Mouse (Mus musculus) adrenal gland, adult 18-20 months (tissue): Measurements from ENCODE around the gene Mfsd2a. TPM values are rescaled to one million over a fixed set of nuclear protein-coding genes. Genes with fewer than 3 reads are reported as not detected.

Source experiments
- DNase-seq, 2 experiments: peaks; one replicate each; pipeline ENCODE4 v3.0.0; 2021 to 2022; ENCODE audit warnings: low spot score in 2 of 2
- total RNA-seq, 2 experiments: library from RNA; stranded (reverse); gene quantifications; 1 replicate in 1 of 2; 2 replicates in 1 of 2; pipeline ENCODE4 v1.2.3; 2021

The Mfsd2a gene
- total RNA-seq, 2 experiments from 2014 or later = 17.3 to 27.3 TPM

- no peak for DNase-seq
Measured at GRCm38 (mm10) chr4:122937489-122937888, 23.5 kb downstream of the Mfsd2a start.

DNA sequence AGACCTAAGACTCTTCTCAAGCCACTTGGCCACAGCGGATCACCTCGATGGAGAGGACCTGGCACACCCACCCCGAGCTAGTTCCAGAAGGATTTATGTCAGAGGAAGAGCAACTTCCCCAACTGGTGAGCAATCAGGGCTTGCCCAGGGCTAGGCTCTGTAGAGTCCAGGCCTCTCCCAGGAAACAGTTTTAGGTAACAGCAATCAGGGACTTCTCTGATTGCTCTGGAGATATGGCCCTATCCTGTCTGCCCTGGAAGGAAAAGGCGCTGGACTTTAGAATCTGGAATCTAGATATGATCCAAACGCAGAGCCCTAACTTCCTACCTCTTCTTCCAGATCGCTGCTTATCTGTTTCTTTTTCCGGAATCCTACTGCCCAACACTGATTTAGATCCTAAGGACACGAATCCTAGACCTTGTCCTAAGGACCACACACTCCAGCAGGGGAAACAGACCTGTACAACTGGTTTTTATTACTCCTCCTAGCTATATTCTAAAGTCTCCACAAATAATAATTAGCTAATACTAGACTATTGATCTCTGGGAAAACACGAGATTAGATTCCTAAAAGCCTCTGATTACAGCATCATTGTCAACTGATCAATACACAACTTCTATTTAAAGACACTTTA, 25.4 kb downstream of the Mfsd2a start:
- DNase-seq = no peak

DNA sequence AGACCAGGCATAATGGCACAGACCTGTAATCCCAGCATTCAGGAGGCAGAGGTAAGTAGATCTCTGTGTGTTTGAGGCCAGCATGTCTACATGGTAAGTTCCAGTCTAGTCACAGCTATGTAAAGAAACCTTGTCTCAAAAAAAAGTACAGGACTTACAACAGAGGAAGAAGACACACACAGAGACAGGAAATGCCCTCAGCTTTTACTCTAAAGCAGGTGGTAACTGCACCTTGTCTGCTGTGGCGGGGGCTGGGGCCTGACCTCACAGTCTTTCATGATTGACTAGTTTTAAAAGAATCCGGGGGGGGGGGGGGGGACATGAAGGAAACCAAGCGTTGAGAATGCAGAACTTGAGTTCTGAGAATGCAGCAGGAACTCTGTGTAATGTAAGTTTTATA, 27.1 kb downstream of the Mfsd2a start:
- no peak for DNase-seq

DNA sequence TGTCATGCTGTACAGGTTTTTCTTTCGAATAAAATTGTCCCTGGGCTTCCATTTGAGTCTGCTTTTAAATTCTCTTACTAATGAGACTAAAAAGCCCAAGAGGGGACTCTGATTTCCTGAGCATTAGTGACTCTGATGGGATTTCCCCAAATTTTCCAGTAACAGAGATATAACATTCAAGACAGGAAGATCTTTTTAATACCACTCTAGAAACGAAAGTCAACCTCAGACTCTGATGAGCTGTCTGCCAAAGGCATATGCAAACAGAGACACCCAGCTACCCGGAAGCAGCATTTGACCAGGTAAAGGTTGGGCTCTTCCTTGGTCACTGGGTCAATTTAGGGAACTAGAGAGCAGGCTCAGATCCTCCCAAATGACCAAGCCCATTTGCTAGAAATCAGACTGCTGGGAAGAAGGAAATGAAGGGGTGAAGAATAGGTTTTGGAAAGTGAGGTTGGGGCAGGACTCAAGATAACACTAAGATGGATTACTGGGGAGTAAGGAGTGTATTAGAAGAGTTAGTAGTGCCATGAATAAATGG, 27.9 kb downstream of the Mfsd2a start:
- no peak for DNase-seq

DNA sequence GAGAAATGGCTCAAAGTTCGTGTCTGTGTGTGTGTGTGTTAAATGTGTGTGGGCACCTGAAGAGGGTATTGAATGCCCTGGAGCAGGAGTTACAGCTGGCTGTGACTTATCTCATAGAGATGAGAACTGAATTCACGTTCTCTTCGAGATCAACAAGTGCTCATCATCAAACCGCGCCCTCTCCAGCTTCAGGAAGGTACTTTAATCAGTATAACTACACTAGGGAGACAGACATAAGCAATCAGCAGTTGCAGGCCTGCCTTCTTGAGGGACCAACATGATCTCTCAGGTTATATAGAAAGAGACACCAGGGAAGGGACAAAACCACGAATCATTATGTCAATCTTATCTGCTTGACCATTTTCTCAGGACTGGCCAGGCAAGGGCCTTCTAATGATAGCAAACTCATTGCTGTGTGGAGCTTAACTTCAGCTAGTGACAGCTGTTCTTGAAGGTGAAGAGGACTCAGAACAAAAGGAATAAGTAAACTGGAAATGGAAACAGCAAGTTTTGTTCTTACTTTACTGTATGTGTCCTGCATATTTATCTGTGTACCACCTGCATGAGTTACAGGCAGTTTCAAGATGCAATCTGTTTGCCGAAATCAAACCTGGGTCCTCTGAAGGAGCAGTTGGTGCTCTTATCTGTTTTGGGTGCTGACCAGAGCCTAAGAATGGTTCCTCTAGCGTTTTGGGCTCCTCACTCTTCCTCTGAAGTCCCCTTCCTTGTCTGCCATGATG, 28.6 kb downstream of the Mfsd2a start:
- DNase-seq = no peak

- no peak for DNase-seq
Measured at GRCm38 (mm10) chr4:122930939-122931590, 29.9 kb downstream of the Mfsd2a start.

DNA sequence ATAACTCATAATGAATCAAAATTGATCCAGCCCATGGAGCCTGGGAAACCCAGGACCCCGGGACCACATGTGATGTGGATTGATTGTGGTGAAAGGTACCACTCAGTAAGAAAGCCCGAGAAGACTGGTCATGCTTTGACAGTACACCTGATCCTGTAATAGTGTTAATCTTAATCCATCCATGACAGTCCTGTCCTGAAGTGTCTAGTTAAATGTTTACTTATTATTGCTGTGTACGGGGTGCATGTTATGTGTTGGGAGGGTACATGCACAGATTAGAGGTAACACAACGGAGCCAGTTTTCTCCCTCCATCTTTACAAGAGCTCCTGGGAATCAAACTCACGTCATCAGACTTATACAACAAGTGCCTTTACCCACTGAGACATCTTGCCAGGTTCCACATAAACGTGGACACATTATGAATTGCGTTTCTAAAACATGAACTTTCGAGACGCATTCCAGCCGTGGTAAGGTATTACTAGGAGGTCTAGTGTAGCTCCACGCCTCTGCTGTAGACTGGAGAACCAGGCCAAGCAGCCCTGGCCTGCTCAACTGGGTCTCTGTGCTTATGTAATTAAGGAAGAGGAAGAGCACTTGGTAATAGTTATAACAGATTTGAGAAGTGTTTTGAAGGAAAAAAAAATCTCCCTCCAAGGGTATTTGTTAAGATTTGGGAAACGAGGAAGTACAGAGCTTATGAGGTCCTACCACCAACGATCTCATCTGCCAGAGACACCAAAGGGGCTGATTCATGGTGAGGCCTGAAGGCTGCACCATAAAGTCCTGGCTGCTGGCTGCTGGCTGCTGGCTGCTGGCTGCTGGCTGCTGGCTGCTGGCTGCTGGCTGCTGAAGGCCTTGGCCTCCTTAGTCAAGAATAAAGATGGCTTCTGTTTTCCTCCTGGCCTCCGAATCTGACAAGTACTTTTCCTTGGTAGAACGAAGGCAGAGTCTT, 37.3 kb downstream of the Mfsd2a start:
- peak in 1 of 2 experiments; percentile 4 for DNase-seq

DNA sequence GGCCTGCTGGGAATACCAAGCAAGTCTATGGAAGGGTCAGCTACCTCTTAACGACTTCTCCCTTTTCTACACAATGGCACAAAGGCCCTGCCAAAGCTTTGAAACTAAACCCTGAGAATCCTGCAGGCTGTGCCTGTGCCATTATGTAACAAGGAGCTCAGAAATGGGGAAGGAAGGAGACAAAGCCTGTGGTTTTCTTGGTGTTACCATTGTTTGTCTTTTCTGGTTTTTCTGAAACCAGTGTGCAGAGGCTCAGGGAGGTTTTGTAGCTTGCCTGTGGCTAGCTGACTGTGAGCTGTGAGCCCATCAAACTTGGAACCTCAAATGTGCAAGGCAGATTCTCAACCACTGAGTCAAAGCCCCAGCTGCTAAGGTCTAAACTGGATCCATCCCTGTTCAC, 38.1 kb downstream of the Mfsd2a start:
- DNase-seq = no peak

GRCm38 (mm10) chr4:122915985-122916384, 45.0 kb downstream of the Mfsd2a start:
- no peak for DNase-seq

DNA sequence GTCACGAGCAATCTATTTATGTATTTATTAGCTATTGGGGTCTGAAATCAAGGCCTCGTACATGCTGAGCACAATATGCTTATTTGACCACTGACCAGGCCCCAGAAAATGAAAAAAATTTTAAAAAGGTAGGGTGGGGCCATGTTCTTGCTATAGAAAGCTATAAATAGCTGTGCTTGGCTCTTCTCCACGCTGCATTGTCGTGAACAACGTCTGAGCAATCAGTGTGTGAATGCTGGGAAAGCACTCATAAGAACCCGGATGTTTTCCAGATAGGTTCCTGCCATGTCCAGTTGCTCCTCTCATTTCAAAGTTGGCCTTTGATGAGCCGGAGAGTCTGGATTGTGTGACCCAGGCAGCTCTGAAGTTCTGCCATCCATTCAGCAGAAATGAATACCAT, 46.8 kb downstream of the Mfsd2a start:
- DNase-seq = no peak

DNA sequence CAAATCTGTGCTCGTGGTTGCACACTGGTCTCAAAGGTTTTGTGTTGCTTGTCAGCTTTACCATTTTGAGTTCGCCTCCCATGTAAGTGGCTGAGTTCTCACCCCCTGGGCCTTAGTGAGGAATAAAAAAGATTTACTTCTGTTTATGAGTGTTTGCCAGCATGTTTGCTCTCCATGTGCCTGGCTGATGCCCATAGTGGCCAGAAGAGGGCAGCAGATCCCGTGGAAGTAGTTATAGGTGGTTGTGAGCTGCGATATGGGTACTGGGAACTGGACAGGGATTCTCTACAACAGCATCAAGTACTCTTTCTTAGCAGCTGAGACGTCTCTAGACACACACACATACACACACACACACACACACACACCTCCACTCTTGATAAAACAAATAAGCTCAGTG, 48.4 kb downstream of the Mfsd2a start:
- DNase-seq = no peak

DNA sequence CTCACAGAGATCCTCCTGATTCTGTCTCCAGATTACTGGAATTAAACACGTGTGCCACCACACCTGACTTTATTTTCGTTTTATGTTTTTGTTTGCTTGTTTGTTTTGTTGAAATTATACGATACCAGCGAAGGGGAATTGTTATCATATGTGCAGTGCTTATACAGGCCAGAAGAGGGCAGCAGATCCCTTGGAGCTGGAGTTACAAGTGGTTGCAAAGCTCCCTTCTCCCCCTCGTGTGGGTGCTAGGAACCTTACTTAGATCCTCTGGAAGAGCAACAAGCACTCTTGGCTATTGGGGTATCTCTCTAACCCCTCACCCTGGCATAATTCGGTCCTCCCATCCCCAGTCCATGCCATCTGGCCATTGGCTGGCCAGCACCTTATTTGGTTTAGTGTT, 50.4 kb downstream of the Mfsd2a start:
- DNase-seq = no peak

DNA sequence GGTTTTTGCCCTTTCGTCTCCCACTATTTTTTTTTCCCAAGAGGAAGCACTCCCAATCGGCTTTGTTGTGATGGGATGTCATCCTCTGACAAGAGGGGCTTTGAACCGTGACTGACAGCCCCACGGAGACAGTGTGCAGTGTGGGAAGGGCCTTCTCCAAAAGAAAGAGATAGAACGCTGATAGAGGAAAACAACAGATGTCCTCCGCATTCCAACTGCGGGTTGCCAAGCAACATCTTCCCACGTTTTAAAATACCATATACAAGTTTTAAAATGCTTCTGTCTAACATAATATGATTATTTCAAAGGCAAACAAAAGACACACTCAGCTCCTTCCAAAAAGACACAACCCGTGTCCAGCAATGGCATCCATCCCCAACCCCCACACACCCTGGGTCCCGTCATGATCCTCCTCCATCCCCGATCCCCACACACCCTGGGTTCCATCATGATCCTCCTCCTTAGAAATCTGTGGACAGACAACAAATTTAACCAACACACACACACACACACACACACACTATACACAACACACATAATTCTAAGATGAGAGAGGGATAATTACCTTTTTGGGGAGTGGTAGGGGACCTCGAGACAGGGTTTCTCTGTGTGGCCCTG, 51.3 kb downstream of the Mfsd2a start:
- no peak for DNase-seq

DNA sequence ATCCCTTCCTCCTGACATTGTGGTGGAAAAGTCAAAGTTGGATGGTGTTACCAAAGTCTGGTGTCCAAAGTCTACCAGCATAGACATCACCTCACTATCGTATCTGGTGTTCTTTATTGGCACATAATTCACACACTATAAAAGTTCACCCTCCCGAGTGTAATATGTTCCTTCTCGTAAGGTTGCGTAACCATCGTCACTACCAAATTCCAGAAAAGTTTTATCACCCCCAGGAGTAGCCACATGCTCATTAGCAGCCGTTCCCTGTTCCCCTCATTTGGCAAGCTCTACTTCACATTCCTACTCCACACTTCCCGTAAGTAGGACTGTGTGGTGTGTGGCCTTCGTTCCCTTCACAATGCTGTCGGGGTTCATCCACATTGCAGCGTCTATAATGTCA, 55.6 kb downstream of the Mfsd2a start:
- no peak for DNase-seq

- DNase-seq = no peak
Measured at GRCm38 (mm10) chr4:122903709-122904108, 57.3 kb downstream of the Mfsd2a start.

DNA sequence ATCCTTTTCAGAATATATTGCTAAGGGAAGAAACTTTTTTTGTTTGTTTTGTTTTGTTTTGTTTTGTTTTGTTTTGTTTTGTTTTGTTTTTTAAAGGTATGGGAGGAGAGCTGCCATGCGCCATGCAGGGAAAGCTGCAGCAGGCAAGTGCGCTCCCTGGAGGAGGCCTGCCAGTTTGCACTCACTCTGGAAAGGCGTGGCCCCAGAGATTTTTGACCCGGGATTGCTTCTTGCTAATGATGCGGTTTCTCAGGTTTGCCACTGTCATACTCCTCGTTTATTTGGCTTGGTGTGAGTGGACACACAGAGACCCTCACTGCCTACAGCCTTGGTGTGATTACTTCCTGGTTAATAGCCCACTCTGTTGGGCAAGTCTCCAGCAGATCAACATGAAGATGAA, 58.8 kb downstream of the Mfsd2a start:
- no peak for DNase-seq

GRCm38 (mm10) chr4:122898313-122898712, 62.7 kb downstream of the Mfsd2a start:
- peak; percentile 49 to 50 for DNase-seq

DNA sequence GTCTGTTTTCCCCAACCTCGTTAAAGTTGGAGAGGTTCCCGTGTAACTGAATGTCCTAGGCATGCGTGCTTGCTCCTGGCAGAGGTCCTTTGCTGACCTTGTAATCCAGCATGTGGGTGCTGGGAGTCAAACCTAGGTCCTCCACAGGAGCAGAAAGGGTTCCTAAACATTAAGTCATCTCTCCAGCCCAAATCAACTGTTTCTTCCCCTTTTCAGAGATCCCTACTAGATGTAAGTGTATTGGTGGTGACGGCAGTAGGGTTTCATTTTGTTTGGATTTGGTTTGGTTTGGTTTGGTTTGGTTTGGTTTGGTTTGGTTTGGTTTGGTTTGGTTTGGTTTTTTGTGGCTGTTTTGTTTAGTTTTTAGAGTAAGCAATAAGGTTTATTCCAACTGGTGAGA, 63.2 kb downstream of the Mfsd2a start:
- DNase-seq = no peak
